Mouse (Mus musculus) bone marrow macrophage, adult 2 months (primary cell): ENCODE results near the gene Psmb2.

ENCODE experiments used
- CTCF ChIP-seq: IDR thresholded peaks from 2 replicates; pipeline ENCODE4 v1.5.1; 2012; ENCODE audit warnings: low read depth, mild to moderate bottlenecking, low read length, moderate library complexity
- POLR2A ChIP-seq: IDR thresholded peaks from 2 replicates; pipeline ENCODE4 v1.6.1; 2012; ENCODE audit warnings: mild to moderate bottlenecking, low read depth, low read length, borderline replicate concordance

DNA sequence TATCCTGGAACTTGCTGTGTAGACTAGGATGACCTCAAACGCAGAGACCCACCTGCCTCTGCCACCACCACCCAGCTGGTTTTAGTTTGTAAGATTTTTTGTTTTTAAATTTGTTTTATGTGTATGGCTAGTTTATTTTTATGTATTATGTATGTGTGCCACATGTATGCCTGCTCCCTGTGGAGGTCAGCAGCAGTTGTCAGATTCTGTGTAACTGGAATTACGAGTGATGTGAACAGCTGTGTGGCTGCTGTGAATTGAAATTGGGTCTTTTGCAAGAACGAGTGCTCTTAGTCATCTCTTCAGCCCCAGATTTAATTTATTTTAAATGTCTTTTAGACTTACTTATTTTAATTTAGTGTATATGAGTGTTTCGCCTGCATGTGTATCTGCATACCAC, 19.5 kb downstream of the Psmb2 start:
- TF ChIP-seq POLR2A: no peak
- no peak for TF ChIP-seq CTCF
